Mouse (Mus musculus) CH12.LX (cell line): ENCODE results near the gene H2al1n. TPM values are rescaled to one million over a fixed set of nuclear protein-coding genes. Genes with fewer than 3 reads are reported as not detected.

Experiments
- DNase-seq: peaks from one replicate; pipeline ENCODE4 v3.0.0-alpha.2; 2013; ENCODE audit errors: extremely low read depth
- H3K27ac ChIP-seq: 2 replicates; pipeline ENCODE4 v1.5.1; 2012; ENCODE audit warnings: low read depth, mild to moderate bottlenecking, control low read depth, moderate library complexity; ENCODE audit not compliant: insufficient read depth
- H3K27me3 ChIP-seq: replicated peaks from 2 replicates; pipeline ENCODE3; 2012; ENCODE audit warnings: inconsistent platforms
- H3K36me3 ChIP-seq, 2 experiments: replicated peaks in 1 of 2; 2 replicates each; pipeline versions ENCODE3 to v1.6.1; 2012; ENCODE audit warnings: inconsistent platforms in 1 of 2, low read length in 1 of 2, mild to moderate bottlenecking in 1 of 2, mixed read lengths in 1 of 2, moderate library complexity in 1 of 2; ENCODE audit not compliant: control insufficient read depth in 1 of 2, insufficient read depth in 1 of 2
- H3K4me1 ChIP-seq, 2 experiments: 2 replicates each; pipeline ENCODE4 v1.6.1; 2012; ENCODE audit warnings: inconsistent platforms in 1 of 2, moderate library complexity in 1 of 2; ENCODE audit not compliant: insufficient read depth in 2 of 2, control insufficient read depth in 1 of 2
- H3K4me2 ChIP-seq: 2 replicates; pipeline ENCODE4 v1.6.1; 2012; ENCODE audit warnings: low read depth, mild to moderate bottlenecking, control low read depth; ENCODE audit not compliant: poor library complexity, insufficient read depth, severe bottlenecking
- H3K4me3 ChIP-seq, 3 experiments: fragments of 150-350 bp in 1 of 3; sonication (generic) in 1 of 3; replicated peaks in 1 of 3; 2 replicates each; pipeline versions ENCODE3 to v1.5.1; 2011 to 2012; ENCODE audit warnings: low read depth in 2 of 3, low read length in 2 of 3, mild to moderate bottlenecking in 2 of 3, moderate library complexity in 2 of 3, control low read depth in 1 of 3, improper control_type of control experiment in 1 of 3, inconsistent platforms in 1 of 3, mixed read lengths in 1 of 3; ENCODE audit not compliant: poor library complexity in 1 of 3
- H3K79me2 ChIP-seq: replicated peaks from 2 replicates; pipeline ENCODE4 v1.6.1; 2012; ENCODE audit warnings: mild to moderate bottlenecking, moderate library complexity; ENCODE audit not compliant: control insufficient read depth, poor library complexity, insufficient read depth, severe bottlenecking; ENCODE audit errors: extremely low read depth
- H3K9ac ChIP-seq: 2 replicates; pipeline ENCODE4 v1.6.1; 2012; ENCODE audit warnings: low read depth, mild to moderate bottlenecking, control low read depth, moderate library complexity; ENCODE audit not compliant: insufficient read depth
- H3K9me3 ChIP-seq: replicated peaks from 2 replicates; pipeline ENCODE3; 2012; ENCODE audit warnings: low read length, inconsistent platforms, mixed read lengths
- CHD1 ChIP-seq: IDR thresholded peaks from 2 replicates; pipeline ENCODE4 v1.6.1; 2012; ENCODE audit warnings: low read depth, low read length, improper control_type of control experiment, inconsistent platforms
- CHD2 ChIP-seq: IDR thresholded peaks from 2 replicates; pipeline ENCODE4 v1.6.1; 2011; ENCODE audit warnings: low read length, improper control_type of control experiment
- CTCF ChIP-seq, 2 experiments: IDR thresholded peaks in 1 of 2; conservative IDR thresholded peaks in 1 of 2; 2 replicates each; pipeline ENCODE4 v1.5.1; 2011 to 2012; ENCODE audit warnings: low read depth in 2 of 2, low read length in 2 of 2, improper control_type of control experiment in 1 of 2, inconsistent platforms in 1 of 2, mild to moderate bottlenecking in 1 of 2, moderate library complexity in 1 of 2
- IRF4 ChIP-seq: IDR thresholded peaks from 2 replicates; pipeline ENCODE4 v1.6.1; 2014; ENCODE audit warnings: low read depth, mild to moderate bottlenecking, inconsistent platforms, low read length, improper control_type of control experiment
- JUN ChIP-seq: IDR thresholded peaks from 2 replicates; pipeline ENCODE4 v1.6.1; 2011; ENCODE audit warnings: low read depth, mild to moderate bottlenecking, low read length, improper control_type of control experiment, moderate library complexity; ENCODE audit not compliant: insufficient read depth
- JUND ChIP-seq: conservative IDR thresholded peaks from 2 replicates; pipeline ENCODE4 v1.6.1; 2011; ENCODE audit warnings: low read depth, low read length, improper control_type of control experiment
- MAX ChIP-seq: IDR thresholded peaks from 2 replicates; pipeline ENCODE4 v1.6.1; 2011; ENCODE audit warnings: low read length, improper control_type of control experiment
- MYC ChIP-seq: IDR thresholded peaks from 2 replicates; pipeline ENCODE4 v1.6.1; 2011; ENCODE audit warnings: low read depth, mild to moderate bottlenecking, improper control_type of control experiment, low read length
- NELFE ChIP-seq: IDR thresholded peaks from 2 replicates; pipeline ENCODE4 v1.6.1; 2011; ENCODE audit warnings: low read depth, low read length, improper control_type of control experiment
- NRF1 ChIP-seq: IDR thresholded peaks from 2 replicates; pipeline ENCODE4 v1.6.1; 2014; ENCODE audit warnings: low read depth, mild to moderate bottlenecking, inconsistent platforms, low read length, improper control_type of control experiment, moderate library complexity
- RCOR1 ChIP-seq: conservative IDR thresholded peaks from 2 replicates; pipeline ENCODE4 v1.6.1; 2012; ENCODE audit warnings: low read depth, mild to moderate bottlenecking, inconsistent platforms, low read length, improper control_type of control experiment
- SIN3A ChIP-seq: IDR thresholded peaks from 2 replicates; pipeline ENCODE4 v1.6.1; 2012; ENCODE audit warnings: low read length, improper control_type of control experiment, inconsistent platforms
- SMC3 ChIP-seq: IDR thresholded peaks from 2 replicates; pipeline ENCODE4 v1.6.1; 2011; ENCODE audit warnings: low read depth, low read length, improper control_type of control experiment
- TBP ChIP-seq: conservative IDR thresholded peaks from 2 replicates; pipeline ENCODE4 v1.6.1; 2011; ENCODE audit warnings: low read depth, low read length, improper control_type of control experiment
- USF2 ChIP-seq: conservative IDR thresholded peaks from 2 replicates; pipeline ENCODE4 v1.6.1; 2011; ENCODE audit warnings: low read depth, low read length, improper control_type of control experiment
- ZC3H11A ChIP-seq: IDR thresholded peaks from 2 replicates; pipeline ENCODE4 v1.6.1; 2012; ENCODE audit warnings: low read depth, mild to moderate bottlenecking, inconsistent platforms, low read length, improper control_type of control experiment
- ZNF384 ChIP-seq: IDR thresholded peaks from 2 replicates; pipeline ENCODE4 v1.6.1; 2012; ENCODE audit warnings: low read depth, low read length, improper control_type of control experiment, inconsistent platforms
- dilution Hi-C: fragments of 300-500 bp; cut with MboI; formaldehyde crosslinking; loops from 2 replicates; pipeline ENCODE4 v1.14.3; 2020; ENCODE audit warnings: low sequenced_read_pairs; ENCODE audit not compliant: extremely low pct_unique_long_range_greater_than_20kb, extremely low pct_ligation_motif_present
- in situ Hi-C: fragments of 300-500 bp; cut with MboI; formaldehyde crosslinking; loops from 3 replicates; pipeline ENCODE4 v1.14.3; 2019; ENCODE audit warnings: low sequenced_read_pairs, low pct_ligation_motif_present, low pct_unique_long_range_greater_than_20kb, mixed read lengths
- polyA plus RNA-seq: library from polyadenylated mRNA; unstranded; fragments of >175 nt; gene quantifications from 2 replicates; pipeline ENCODE4 v1.2.1, GENCODE M21; 2012; ENCODE audit warnings: low read depth; ENCODE audit not compliant: insufficient read length
- total RNA-seq, 2 experiments: library from RNA; depleted of rRNA; stranded (reverse); fragments of 300-350 nt in 1 of 2; fragments of >200 nt in 1 of 2; gene quantifications; 2 replicates each; pipeline ENCODE4 v1.2.3; 2012 to 2014

Gene H2al1n
- total and polyA plus RNA-seq, 3 experiments, result not detected

GRCm38 (mm10) chrX:14229218-14229617 lies 18.3 kb downstream of the H2al1n start:
- H3K4me1 ChIP-seq, result no peaks in the 10 kb centered on the region
- no peaks in the 10 kb centered on the region for H3K79me2 ChIP-seq
- no peak overlapping the region for H3K9ac ChIP-seq
- no peak overlapping the region for H3K27ac ChIP-seq
- in situ Hi-C loops, result no loop called here
- TF ChIP-seq SMC3, result no peak
- TF ChIP-seq JUND, result no peak
- TF ChIP-seq CHD2, result no peak
- no peak for TF ChIP-seq NRF1
- no peak for TF ChIP-seq ZNF384
- no peak for TF ChIP-seq TBP
- TF ChIP-seq CHD1, result no peak
- TF ChIP-seq NELFE, result no peak
- no peak for TF ChIP-seq ZC3H11A
- no peak overlapping the region for H3K4me2 ChIP-seq
- H3K9me3 ChIP-seq, result no peaks in the 10 kb centered on the region
- H3K27me3 ChIP-seq, result no peaks in the 10 kb centered on the region
- DNase-seq, result no peak
- dilution Hi-C loops, result no loop called here
- no peaks in the 10 kb centered on the region for H3K36me3 ChIP-seq
- no peak overlapping the region for H3K4me3 ChIP-seq

- H3K27me3 ChIP-seq, result no peaks in the 10 kb centered on the region
- dilution Hi-C loops, result no loop called here
- no peak for TF ChIP-seq JUND
- no peak for TF ChIP-seq RCOR1
- no peak for TF ChIP-seq NRF1
- no peak for TF ChIP-seq MYC
- no peak for TF ChIP-seq TBP
- no peak for TF ChIP-seq IRF4
- no peak for TF ChIP-seq SIN3A
- no peak for TF ChIP-seq CTCF (conservative IDR thresholded peaks at IDR 0.05 in 1 of 2, IDR thresholded peaks at IDR 0.05 in 1 of 2; ENCODE audit: low read depth in 2 of 2, low read length in 2 of 2)
- no peak for TF ChIP-seq JUN
- no peak for TF ChIP-seq USF2
- TF ChIP-seq MAX, result no peak
- DNase-seq, result no peak
- no peak overlapping the region for H3K27ac ChIP-seq
- H3K4me3 ChIP-seq, result no peak overlapping the region
- in situ Hi-C loops, result no loop called here
- H3K36me3 ChIP-seq, result no peaks in the 10 kb centered on the region
- no peaks in the 10 kb centered on the region for H3K9me3 ChIP-seq
- H3K4me2 ChIP-seq, result no peak overlapping the region
- no peaks in the 10 kb centered on the region for H3K4me1 ChIP-seq
- H3K9ac ChIP-seq, result no peak overlapping the region
- no peaks in the 10 kb centered on the region for H3K79me2 ChIP-seq
Measured at GRCm38 (mm10) chrX:14259597-14260239, 48.8 kb downstream of the H2al1n start.
